Mouse (Mus musculus): ENCODE measurements at regions not wholly inside any gene's neighbourhood (a gene's known extent, or its start where the extent isn't known, plus 50 kb on each side); places are given as distances from the start of the nearest gene placed in this dataset.

GRCm38 (mm10) chr13:16279974-16280373, 268.3 kb downstream of the Inhba start:
- no peaks in the 10 kb centered on the region for H3K27me3 ChIP-seq
- no peaks in the 10 kb centered on the region for H3K9me3 ChIP-seq
- H3K4me2 ChIP-seq (replicated peaks) = no peak overlapping the region
- ATAC-seq = no peak
- WGBS = 88% methylated on average over 3 of the region's 3 CpGs
- no peaks in the 10 kb centered on the region for H3K4me1 ChIP-seq (replicated peaks)
- no peak overlapping the region for H3K27ac ChIP-seq
- no peak overlapping the region for H3K4me3 ChIP-seq (replicated peaks)
- H3K36me3 ChIP-seq = no peaks in the 10 kb centered on the region
- no peak overlapping the region for H3K9ac ChIP-seq (replicated peaks)

GRCm38 (mm10) chr13:16280742-16281141, 269.1 kb downstream of the Inhba start:
- H3K4me2 ChIP-seq (replicated peaks) = no peak overlapping the region
- H3K4me1 ChIP-seq (replicated peaks) = no peaks in the 10 kb centered on the region
- H3K9me3 ChIP-seq = no peaks in the 10 kb centered on the region
- WGBS = 73% methylated on average over 2 of the region's 2 CpGs
- no peak overlapping the region for H3K27ac ChIP-seq
- H3K4me3 ChIP-seq (replicated peaks) = no peak overlapping the region
- ATAC-seq = no peak
- no peaks in the 10 kb centered on the region for H3K27me3 ChIP-seq
- H3K9ac ChIP-seq (replicated peaks) = no peak overlapping the region
- no peaks in the 10 kb centered on the region for H3K36me3 ChIP-seq

- ATAC-seq = no peak
- Histone ChIP-seq H3K4me1 (replicated peaks) (no peaks in the 10 kb centered on the region), H3K27me3 (no peaks in the 10 kb centered on the region), H3K36me3 (no peaks in the 10 kb centered on the region), H3K4me3 (replicated peaks) (no peak overlapping the region), H3K27ac (no peak overlapping the region), H3K9ac (replicated peaks) (no peak overlapping the region), H3K9me3 (no peaks in the 10 kb centered on the region), H3K4me2 (replicated peaks) (no peak overlapping the region)
Observed at GRCm38 (mm10) chr13:16281777-16282176, 270.1 kb downstream of the Inhba start.

- Histone ChIP-seq H3K27ac (no peak overlapping the region), H3K9ac (replicated peaks) (no peak overlapping the region), H3K4me2 (replicated peaks) (no peak overlapping the region), H3K36me3 (no peaks in the 10 kb centered on the region), H3K9me3 (no peaks in the 10 kb centered on the region), H3K27me3 (no peaks in the 10 kb centered on the region), H3K4me3 (replicated peaks) (no peak overlapping the region), H3K4me1 (replicated peaks) (no peaks in the 10 kb centered on the region)
- WGBS = 58% methylated on average over 2 of the region's 2 CpGs
- no peak for ATAC-seq
Observed at GRCm38 (mm10) chr13:16282230-16282629, 270.6 kb downstream of the Inhba start.

- Histone ChIP-seq H3K9ac (replicated peaks) (no peak overlapping the region), H3K36me3 (no peaks in the 10 kb centered on the region), H3K9me3 (no peaks in the 10 kb centered on the region), H3K27ac (no peak overlapping the region), H3K4me3 (replicated peaks) (no peak overlapping the region), H3K4me2 (replicated peaks) (no peak overlapping the region), H3K27me3 (no peaks in the 10 kb centered on the region), H3K4me1 (replicated peaks) (no peaks in the 10 kb centered on the region)
- WGBS = 94% methylated on average over 4 of the region's 4 CpGs
- no peak for ATAC-seq
Observed at GRCm38 (mm10) chr13:16283336-16283735, 271.7 kb downstream of the Inhba start.

GRCm38 (mm10) chr13:16289633-16290032, 278.0 kb downstream of the Inhba start:
- no peaks in the 10 kb centered on the region for H3K4me1 ChIP-seq (replicated peaks)
- ATAC-seq = no peak
- no peak overlapping the region for H3K27ac ChIP-seq
- H3K4me3 ChIP-seq (replicated peaks) = no peak overlapping the region
- H3K9me3 ChIP-seq = no peaks in the 10 kb centered on the region
- no peak overlapping the region for H3K9ac ChIP-seq (replicated peaks)
- no peak overlapping the region for H3K4me2 ChIP-seq (replicated peaks)
- no peaks in the 10 kb centered on the region for H3K27me3 ChIP-seq
- no peaks in the 10 kb centered on the region for H3K36me3 ChIP-seq
- WGBS = 86% methylated on average over 2 of the region's 2 CpGs

- WGBS = 86% methylated on average over 2 of the region's 2 CpGs
- Histone ChIP-seq H3K4me3 (replicated peaks) (no peak overlapping the region), H3K36me3 (no peaks in the 10 kb centered on the region), H3K9ac (replicated peaks) (no peak overlapping the region), H3K27me3 (no peaks in the 10 kb centered on the region), H3K4me2 (replicated peaks) (no peak overlapping the region), H3K27ac (no peak overlapping the region), H3K4me1 (replicated peaks) (no peaks in the 10 kb centered on the region), H3K9me3 (no peaks in the 10 kb centered on the region)
- no peak for ATAC-seq
Observed at GRCm38 (mm10) chr13:16290784-16291183, 279.1 kb downstream of the Inhba start.

GRCm38 (mm10) chr13:16291661-16292291, 280.1 kb downstream of the Inhba start:
- H3K4me2 ChIP-seq (replicated peaks) = no peak overlapping the region
- no peaks in the 10 kb centered on the region for H3K9me3 ChIP-seq
- H3K4me1 ChIP-seq (replicated peaks) = no peaks in the 10 kb centered on the region
- no peaks in the 10 kb centered on the region for H3K36me3 ChIP-seq
- no peak for ATAC-seq
- no peaks in the 10 kb centered on the region for H3K27me3 ChIP-seq
- H3K27ac ChIP-seq = no peak overlapping the region
- WGBS = 88% methylated on average over 6 of the region's 6 CpGs
- no peak overlapping the region for H3K9ac ChIP-seq (replicated peaks)
- no peak overlapping the region for H3K4me3 ChIP-seq (replicated peaks)

GRCm38 (mm10) chr13:16299756-16300155, 288.1 kb downstream of the Inhba start:
- WGBS = 74% methylated on average over 2 of the region's 2 CpGs
- Histone ChIP-seq H3K4me2 (replicated peaks) (no peak overlapping the region), H3K36me3 (no peaks in the 10 kb centered on the region), H3K9ac (replicated peaks) (no peak overlapping the region), H3K4me1 (replicated peaks) (no peaks in the 10 kb centered on the region), H3K27me3 (no peaks in the 10 kb centered on the region), H3K9me3 (no peaks in the 10 kb centered on the region), H3K27ac (no peak overlapping the region), H3K4me3 (replicated peaks) (no peak overlapping the region)
- ATAC-seq = no peak

- H3K4me1 ChIP-seq (replicated peaks) = no peaks in the 10 kb centered on the region
- WGBS = 86% methylated on average over 2 of the region's 2 CpGs
- H3K27ac ChIP-seq = no peak overlapping the region
- no peaks in the 10 kb centered on the region for H3K9me3 ChIP-seq
- H3K27me3 ChIP-seq = no peaks in the 10 kb centered on the region
- H3K4me3 ChIP-seq (replicated peaks) = no peak overlapping the region
- no peaks in the 10 kb centered on the region for H3K36me3 ChIP-seq
- no peak overlapping the region for H3K9ac ChIP-seq (replicated peaks)
- no peak overlapping the region for H3K4me2 ChIP-seq (replicated peaks)
- no peak for ATAC-seq
Observed at GRCm38 (mm10) chr13:16314669-16315068, 303.0 kb downstream of the Inhba start.

- H3K27ac ChIP-seq = no peak overlapping the region
- no peak for ATAC-seq
- H3K27me3 ChIP-seq = no peaks in the 10 kb centered on the region
- H3K4me3 ChIP-seq (replicated peaks) = no peak overlapping the region
- H3K4me1 ChIP-seq (replicated peaks) = no peaks in the 10 kb centered on the region
- no peak overlapping the region for H3K4me2 ChIP-seq (replicated peaks)
- H3K9ac ChIP-seq (replicated peaks) = no peak overlapping the region
- H3K9me3 ChIP-seq = no peaks in the 10 kb centered on the region
- H3K36me3 ChIP-seq = no peaks in the 10 kb centered on the region
- 86% methylated on average over 2 of the region's 2 CpGs for whole genome bisulfite sequencing
Observed at GRCm38 (mm10) chr13:16315689-16316088, 304.0 kb downstream of the Inhba start.

- no peak overlapping the region for H3K9ac ChIP-seq (replicated peaks)
- no peaks in the 10 kb centered on the region for H3K27me3 ChIP-seq
- H3K36me3 ChIP-seq = no peaks in the 10 kb centered on the region
- no peak for ATAC-seq
- H3K9me3 ChIP-seq = no peaks in the 10 kb centered on the region
- H3K4me1 ChIP-seq (replicated peaks) = no peaks in the 10 kb centered on the region
- WGBS = 91% methylated on average over 2 of the region's 2 CpGs
- no peak overlapping the region for H3K27ac ChIP-seq
- no peak overlapping the region for H3K4me2 ChIP-seq (replicated peaks)
- no peak overlapping the region for H3K4me3 ChIP-seq (replicated peaks)
Observed at GRCm38 (mm10) chr13:16316581-16316980, 304.9 kb downstream of the Inhba start.

- 69% methylated on average over 3 of the region's 3 CpGs for WGBS
- no peak overlapping the region for H3K27ac ChIP-seq
- no peak for ATAC-seq
- H3K9ac ChIP-seq (replicated peaks) = no peak overlapping the region
- H3K36me3 ChIP-seq = no peaks in the 10 kb centered on the region
- H3K4me3 ChIP-seq (replicated peaks) = no peak overlapping the region
- H3K27me3 ChIP-seq = no peaks in the 10 kb centered on the region
- no peaks in the 10 kb centered on the region for H3K9me3 ChIP-seq
- no peaks in the 10 kb centered on the region for H3K4me1 ChIP-seq (replicated peaks)
- no peak overlapping the region for H3K4me2 ChIP-seq (replicated peaks)
Observed at GRCm38 (mm10) chr13:16317412-16317811, 305.8 kb downstream of the Inhba start.

Data from midbrain, embryonic 13.5 days (tissue).